Mouse (Mus musculus) lung, adult 10 weeks (tissue): ENCODE measurements around the gene Rgr. TPM values are rescaled to one million over a fixed set of nuclear protein-coding genes. Genes with fewer than 3 reads are reported as not detected.

Experiments used
- polyA plus RNA-seq: library from polyadenylated mRNA; stranded (reverse); fragments of 350-450 nt; fragmentation: Illumina TruSeq; extraction: RNeasy Lipid Tissue Mini Kit (QIAGEN cat#74804); gene quantifications from one replicate; pipeline ENCODE4 v1.2.3, GENCODE M21; 2014; ENCODE audit warnings: low read depth, low replicate concordance; ENCODE audit not compliant: insufficient read depth

The Rgr gene
- not detected for polyA plus RNA-seq

GRCm38 (mm10) chr14:37048914-37049410 is at the start of gene Rgr:
Gene Rgr (minus strand): TSS chr14:37048964.

GRCm38 (mm10) chr14:37097956-37098530 is 49.3 kb upstream of the Rgr start, which contains the start of gene Cdhr1:
Gene Cdhr1 (minus strand): TSS chr14:37098347.

GRCm38 (mm10) chr14:37067629-37068028 is 18.9 kb upstream of the Rgr start, which contains the start of gene Lrit2:
Gene Lrit2 (plus strand): TSS chr14:37067929.

Other genes starting within 250 kb of the Rgr start
- gene Ccser2, start 80.2 kb downstream of the Rgr start, polyA plus RNA-seq, result 19.4 TPM
- not detected for gene Lrit1, start 5.9 kb upstream of the Rgr start, polyA plus RNA-seq
- not detected for gene Lrit2, start 19.0 kb upstream of the Rgr start, polyA plus RNA-seq
- not detected for gene Cdhr1, start 49.4 kb upstream of the Rgr start, polyA plus RNA-seq
- not detected for gene 2610528A11Rik, start 65.1 kb upstream of the Rgr start, polyA plus RNA-seq
- gene Ghitm, start 86.3 kb upstream of the Rgr start, polyA plus RNA-seq, result 137 TPM